Mouse (Mus musculus): ENCODE measurements around the gene Dennd5b.

The Dennd5b gene

GRCm38 (mm10) chr6:148946881-148947405 lies 154.5 kb downstream of the Dennd5b start:
- no peak for DNase-seq (ENCODE audit: low spot score in 2 of 2)

DNA sequence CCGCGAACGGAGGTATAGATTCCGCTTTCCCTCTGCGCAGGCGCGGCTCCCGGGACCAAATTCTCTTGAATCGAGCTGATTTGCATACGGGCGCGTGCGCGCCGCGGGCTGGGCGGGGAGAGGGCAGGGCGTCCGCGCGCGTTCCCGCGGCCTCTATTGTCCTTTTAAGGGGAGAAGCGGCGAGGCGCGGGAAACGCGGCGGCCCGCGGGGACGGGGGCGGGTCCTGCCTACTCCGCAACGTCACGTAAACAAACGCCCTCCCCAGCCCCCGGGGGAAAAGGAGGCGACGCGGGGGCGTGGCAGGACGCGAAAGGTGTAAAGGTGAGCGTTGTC lies 155.1 kb downstream of the Dennd5b start, which contains the start of gene Sinhcaf:
TSS of gene Sinhcaf (minus strand) at position 59 of the 334 bp plus-strand sequence.
- DNase-seq (ENCODE audit: low spot score in 2 of 2), result peak; percentile 91 to 98

GRCm38 (mm10) chr6:148945509-148946408 lies 155.7 kb downstream of the Dennd5b start:
- peak; percentile 58 to 59 for DNase-seq (ENCODE audit: low spot score in 2 of 2)

GRCm38 (mm10) chr6:148944767-148945508 lies 156.5 kb downstream of the Dennd5b start:
- peak; percentile 72 to 75 for DNase-seq (ENCODE audit: low spot score in 2 of 2)

GRCm38 (mm10) chr6:148944344-148944766 lies 157.1 kb downstream of the Dennd5b start:
- no peak for DNase-seq (ENCODE audit: low spot score in 2 of 2)

DNA sequence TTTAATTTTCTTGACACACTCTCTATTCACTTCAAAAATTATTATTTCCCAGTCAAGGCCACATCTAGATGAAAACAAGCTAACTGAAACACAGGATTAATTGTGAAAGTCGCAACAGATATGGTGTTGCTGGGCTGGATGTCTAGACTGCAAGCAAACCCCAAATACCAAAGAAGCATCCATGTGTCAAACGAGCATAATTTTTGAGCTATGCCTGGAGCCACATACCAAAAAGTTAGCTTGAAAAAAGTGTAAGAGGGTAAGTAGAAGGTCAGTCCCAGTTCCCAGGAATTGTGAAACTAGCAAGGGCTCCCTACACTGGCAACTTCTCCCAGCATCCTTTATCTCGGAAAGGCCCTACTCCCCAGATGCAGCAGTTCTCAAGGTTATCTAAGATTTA lies 157.8 kb downstream of the Dennd5b start:
- no peak for DNase-seq (ENCODE audit: low spot score in 2 of 2)

GRCm38 (mm10) chr6:148942406-148942805 lies 159.1 kb downstream of the Dennd5b start:
- no peak for DNase-seq (ENCODE audit: low spot score in 2 of 2)

- no peak for DNase-seq (ENCODE audit: low spot score in 2 of 2)
Measured at GRCm38 (mm10) chr6:148941880-148942279, 159.6 kb downstream of the Dennd5b start.

DNA sequence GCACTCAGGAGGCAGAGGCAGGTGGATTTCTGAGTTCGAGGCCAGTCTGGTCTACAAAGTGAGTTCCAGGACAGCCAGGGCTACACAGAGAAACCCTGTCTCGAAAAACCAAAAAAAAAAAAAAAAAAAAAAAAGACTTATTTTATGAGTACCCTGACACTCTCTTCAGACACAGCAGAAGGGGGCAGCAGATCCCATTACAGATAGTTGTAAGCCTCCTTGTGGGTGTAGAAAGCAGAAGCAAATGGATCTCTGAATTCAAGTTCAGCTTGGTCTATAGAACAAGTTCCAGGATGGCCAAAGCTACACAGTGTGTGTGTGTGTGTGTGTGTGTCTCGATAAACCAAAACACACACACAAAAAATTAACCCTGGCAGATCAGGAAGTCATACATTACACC lies 161.1 kb downstream of the Dennd5b start:
- peak in 1 of 2 experiments; percentile 53 for DNase-seq (ENCODE audit: low spot score in 2 of 2)
